Mouse (Mus musculus) brown adipose tissue, adult 24 weeks (tissue): ENCODE results near the gene Phyhd1. TPM values are rescaled to one million over a fixed set of nuclear protein-coding genes. Genes with fewer than 3 reads are reported as not detected.

Experiments
- H3K27ac ChIP-seq: fragments of 200-500 bp; replicated peaks from 2 replicates; pipeline ENCODE4 v1.5.1; 2012; ENCODE audit warnings: low read depth, mild to moderate bottlenecking, low read length
- H3K4me1 ChIP-seq: fragments of 200-500 bp; 2 replicates; pipeline ENCODE4 v1.6.1; 2012; ENCODE audit warnings: low read length, mixed read lengths; ENCODE audit not compliant: control insufficient read depth, insufficient read depth, insufficient read length
- H3K4me3 ChIP-seq: fragments of 200-500 bp; 2 replicates; pipeline ENCODE4 v1.5.1; 2012; ENCODE audit warnings: low read depth, mild to moderate bottlenecking, low read length, moderate library complexity; ENCODE audit not compliant: insufficient read depth
- polyA plus RNA-seq: library from polyadenylated mRNA; stranded (reverse); fragments of >200 nt; gene quantifications from 2 replicates; pipeline ENCODE4 v1.2.4, GENCODE M21; 2012; ENCODE audit not compliant: missing spikeins, insufficient read depth, insufficient read length

Phyhd1 gene
- polyA plus RNA-seq, 1 experiment, result 19.3 TPM

- peaks cover 67% of the 10 kb centered on the region for H3K4me1 ChIP-seq
- H3K4me3 ChIP-seq, result no peak overlapping the region
- peak overlapping the region; percentile 89 for H3K27ac ChIP-seq
Measured at GRCm38 (mm10) chr2:30262840-30263441, 3.1 kb upstream of the Phyhd1 start.

- H3K4me3 ChIP-seq, result no peak overlapping the region
- H3K27ac ChIP-seq, result peak overlapping the region; percentile 89
- H3K4me1 ChIP-seq, result peaks cover 68% of the 10 kb centered on the region
Measured at GRCm38 (mm10) chr2:30263811-30264210, 2.2 kb upstream of the Phyhd1 start.

- Histone ChIP-seq H3K27ac (peak overlapping the region; percentile 89), H3K4me3 (no peak overlapping the region), H3K4me1 (peaks cover 67% of the 10 kb centered on the region)
Measured at GRCm38 (mm10) chr2:30264671-30265519, 1.1 kb upstream of the Phyhd1 start.

GRCm38 (mm10) chr2:30266392-30266941 is 464 bp downstream of the Phyhd1 start:
- Histone ChIP-seq H3K4me3 (peak overlapping the region; percentile 0; the same call in 1 of the 2 replicates), H3K4me1 (peaks cover 64% of the 10 kb centered on the region), H3K27ac (peak overlapping the region; percentile 89)

GRCm38 (mm10) chr2:30267466-30267865 is 1.5 kb downstream of the Phyhd1 start:
- Histone ChIP-seq H3K27ac (peak overlapping the region; percentile 89), H3K4me1 (peaks cover 56% of the 10 kb centered on the region), H3K4me3 (no peak overlapping the region)

- H3K4me1 ChIP-seq, result peaks cover 52% of the 10 kb centered on the region
- H3K27ac ChIP-seq, result peak overlapping the region; percentile 69
- H3K4me3 ChIP-seq, result no peak overlapping the region
Measured at GRCm38 (mm10) chr2:30268371-30268770, 2.4 kb downstream of the Phyhd1 start.

GRCm38 (mm10) chr2:30269241-30269990 is 3.4 kb downstream of the Phyhd1 start:
- Histone ChIP-seq H3K4me1 (peaks cover 42% of the 10 kb centered on the region), H3K27ac (peak overlapping the region; percentile 69), H3K4me3 (no peak overlapping the region)

GRCm38 (mm10) chr2:30270134-30270533 is 4.1 kb downstream of the Phyhd1 start:
- Histone ChIP-seq H3K4me3 (no peak overlapping the region), H3K4me1 (peaks cover 35% of the 10 kb centered on the region), H3K27ac (peak overlapping the region; percentile 69)

GRCm38 (mm10) chr2:30280743-30281142 is 14.7 kb downstream of the Phyhd1 start, which contains the start of gene Gm28038:
TSS of gene Gm28038 (plus strand) at chr2:30281043.
- Histone ChIP-seq H3K4me1 (peaks cover 24% of the 10 kb centered on the region), H3K4me3 (no peak within 1 kb of the TSS), H3K27ac (peak within 1 kb of the TSS; percentile 92)

GRCm38 (mm10) chr2:30281651-30282050 is 15.6 kb downstream of the Phyhd1 start:
- Histone ChIP-seq H3K4me3 (no peak overlapping the region), H3K4me1 (peaks cover 24% of the 10 kb centered on the region), H3K27ac (peak overlapping the region; percentile 92)

- peaks cover 30% of the 10 kb centered on the region for H3K4me1 ChIP-seq
- H3K4me3 ChIP-seq, result no peak overlapping the region
- peak overlapping the region; percentile 92 for H3K27ac ChIP-seq
Measured at GRCm38 (mm10) chr2:30283193-30283592, 17.2 kb downstream of the Phyhd1 start.

GRCm38 (mm10) chr2:30285004-30285403 is 19.0 kb downstream of the Phyhd1 start:
- Histone ChIP-seq H3K27ac (peak overlapping the region; percentile 66), H3K4me3 (peak overlapping the region; percentile 79), H3K4me1 (peaks cover 30% of the 10 kb centered on the region)

GRCm38 (mm10) chr2:30285416-30286181 is 19.6 kb downstream of the Phyhd1 start:
- Histone ChIP-seq H3K4me1 (peaks cover 30% of the 10 kb centered on the region), H3K4me3 (peak overlapping the region; percentile 79), H3K27ac (peak overlapping the region; percentile 66)
